Mouse (Mus musculus) heart, postnatal 25 days (tissue): ENCODE results near the gene Tm9sf1. TPM values are rescaled to one million over a fixed set of nuclear protein-coding genes. Genes with fewer than 3 reads are reported as not detected.

ENCODE experiments used
- DNase-seq: peaks from one replicate; pipeline ENCODE4 v3.0.0; 2022; ENCODE audit warnings: low spot score
- intact Hi-C: fragments of 180-260 bp; cut with DNase I; formaldehyde crosslinking; loops from one replicate; pipeline ENCODE4 v1.15.1; 2025
- total RNA-seq, 2 experiments: library from RNA; stranded (reverse); gene quantifications; 2 replicates each; pipeline ENCODE4 v1.2.3; 2021

The Tm9sf1 gene
- total RNA-seq, 2 experiments from 2014 or later = 39.0 to 43.8 TPM

- DNase-seq = no peak
- intact Hi-C loops = loop anchor here (5.0 kb wide), 1 partner anchor 35 kb away; the partner anchor contains the start of genes Gmpr2 and Nedd8
Observed at GRCm38 (mm10) chr14:55637795-55638194, 5.8 kb downstream of the Tm9sf1 start, which contains the start of gene Gm49378. TSS of gene Gm49378 (minus strand) at chr14:55637895.

DNA sequence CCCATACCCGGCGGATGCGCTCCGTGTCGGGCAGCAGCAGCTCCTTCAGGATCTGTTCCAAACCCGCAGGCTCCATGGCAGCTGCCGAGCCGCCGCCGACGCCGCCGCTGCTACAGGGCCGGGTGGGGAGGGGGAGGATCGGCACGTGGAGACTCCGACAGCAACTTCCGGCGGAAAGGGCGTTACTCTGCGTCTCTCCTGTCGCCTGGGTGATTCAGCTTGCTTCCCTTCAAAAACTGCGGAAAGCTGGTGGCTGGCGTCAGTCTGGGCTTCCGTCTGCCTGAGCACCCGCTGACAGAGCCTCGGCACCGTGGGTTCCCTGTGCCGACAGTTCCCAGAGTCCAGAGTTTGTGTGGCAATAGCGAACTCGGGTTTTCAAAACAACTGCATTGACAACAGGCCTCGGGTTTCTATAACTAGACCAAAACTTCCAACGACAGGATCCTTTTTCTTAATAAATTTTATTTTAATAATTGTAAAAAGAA is 8.0 kb downstream of the Tm9sf1 start, which contains the start of gene Ipo4:
Gene Ipo4, minus strand, starts transcription at position 435 of the 485 bp plus-strand sequence.
- peak; percentile 77 for DNase-seq
- intact Hi-C loops = loop anchor here (5.0 kb wide), 1 partner anchor 37 kb away; the partner anchor contains the start of genes Gmpr2 and Nedd8

- DNase-seq = no peak
Observed at GRCm38 (mm10) chr14:55634874-55635522, 8.6 kb downstream of the Tm9sf1 start.

GRCm38 (mm10) chr14:55629312-55629711 is 14.3 kb downstream of the Tm9sf1 start:
- intact Hi-C loops = loop anchor here (2.0 to 5.0 kb wide), 2 partner anchors 113 to 128 kb away; partner anchors contain the start of gene Cideb

More at GRCm38 (mm10) chr14:55634874-55635522, 8.6 kb downstream of the Tm9sf1 start:
- intact Hi-C loops = loop anchor here (5.0 kb wide), 1 partner anchor 37 kb away; the partner anchor contains the start of genes Gmpr2 and Nedd8

DNA sequence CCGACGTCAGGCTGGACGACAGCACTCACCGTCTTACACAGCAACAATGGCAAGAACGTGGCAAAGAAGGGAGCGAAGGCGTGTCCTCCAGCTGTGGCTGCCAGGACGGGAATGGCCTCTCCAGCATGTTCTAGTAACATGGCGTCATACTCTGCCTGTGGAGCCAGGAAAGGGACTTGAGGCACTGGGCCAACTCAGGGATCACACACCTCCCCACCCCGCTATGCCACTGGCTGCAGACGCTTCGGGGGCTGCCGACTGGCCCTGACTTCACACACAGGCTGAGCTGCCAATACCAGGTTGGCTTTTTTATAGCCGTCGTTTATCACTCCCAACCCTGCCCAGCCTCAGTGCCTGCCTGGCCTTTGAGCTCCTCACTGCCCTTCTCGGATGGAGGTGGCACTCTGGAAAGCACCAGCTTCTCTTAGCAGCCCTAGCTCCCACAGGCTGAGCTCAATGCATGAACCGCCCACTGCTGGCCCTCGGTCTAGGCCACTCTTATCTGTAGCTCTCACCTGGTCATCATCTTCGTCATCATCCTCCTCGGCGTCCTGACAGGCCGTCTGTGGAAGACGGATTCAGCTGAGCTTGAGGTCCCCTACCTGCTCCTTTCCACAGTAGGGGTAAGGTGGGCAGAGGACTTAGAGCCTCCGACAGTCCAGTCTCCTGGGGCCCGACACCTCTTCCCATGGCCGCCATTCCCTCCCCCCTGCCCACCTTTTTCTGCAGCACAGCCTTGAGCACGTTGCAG is 15.4 kb downstream of the Tm9sf1 start:
- no peak for DNase-seq
- intact Hi-C loops = loop anchor here (2.0 to 5.0 kb wide), 2 partner anchors 115 to 129 kb away; partner anchors contain the start of gene Cideb

More at GRCm38 (mm10) chr14:55629312-55629711, 14.3 kb downstream of the Tm9sf1 start:
- DNase-seq = no peak

DNA sequence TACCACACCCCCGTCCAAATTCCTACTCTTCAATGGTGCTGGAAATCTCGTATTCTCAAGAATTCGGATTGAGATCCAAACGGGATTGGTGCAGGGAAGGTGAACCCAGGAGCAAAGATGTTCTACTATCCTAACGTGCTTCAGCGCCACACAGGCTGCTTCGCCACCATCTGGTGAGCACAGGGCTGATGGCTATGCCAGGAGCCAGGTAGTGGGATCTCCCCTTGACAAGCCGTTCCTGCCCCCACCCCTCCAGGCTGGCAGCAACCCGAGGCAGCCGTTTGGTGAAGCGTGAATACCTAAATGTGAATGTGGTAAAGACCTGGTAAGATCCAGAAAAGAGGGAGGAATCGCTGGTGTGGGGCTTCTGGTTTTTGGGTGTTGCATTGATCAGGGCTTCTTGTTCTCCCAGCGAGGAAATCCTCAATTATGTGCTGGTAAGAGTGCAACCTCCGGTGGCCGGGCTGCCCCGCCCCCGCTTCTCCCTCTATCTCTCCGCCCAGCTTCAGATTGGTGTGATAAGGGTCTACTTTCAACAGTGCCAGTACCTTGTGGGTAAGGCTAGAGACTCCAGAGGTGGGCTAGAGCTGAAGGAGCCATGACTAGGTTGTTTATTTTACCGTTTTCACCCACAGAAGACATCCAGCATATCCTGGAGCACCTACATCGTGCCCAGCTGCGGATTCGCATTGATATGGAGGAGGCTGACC is 25.0 kb downstream of the Tm9sf1 start:
- DNase-seq = no peak
- intact Hi-C loops = no loop called here

DNA sequence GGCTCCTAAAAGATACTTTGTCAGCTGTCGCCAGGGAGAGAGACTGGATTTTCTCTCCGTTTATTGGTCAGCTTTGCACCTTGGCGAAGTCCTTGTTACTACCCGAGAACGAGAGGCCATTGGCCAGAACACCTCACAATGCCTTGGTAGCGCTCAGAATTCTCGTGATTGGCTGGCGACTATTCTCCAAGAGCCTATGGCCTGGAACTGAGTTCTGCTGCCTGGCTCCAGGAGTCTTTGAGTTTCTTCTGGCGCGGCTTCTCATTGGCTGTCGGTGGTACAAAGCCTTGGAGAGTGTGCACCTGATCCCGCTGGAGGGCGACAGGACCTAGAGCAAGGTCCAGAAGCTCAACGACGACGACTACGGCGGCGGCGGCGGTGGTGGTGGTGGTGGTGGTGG is 25.8 kb downstream of the Tm9sf1 start, which contains the start of gene Rec8:
Gene Rec8, plus strand, starts transcription at position 216 of the 400 bp plus-strand sequence.
- no peak for DNase-seq
- intact Hi-C loops = no loop called here

- DNase-seq = no peak
- intact Hi-C loops = no loop called here
Observed at GRCm38 (mm10) chr14:55616844-55617243, 26.8 kb downstream of the Tm9sf1 start.

DNA sequence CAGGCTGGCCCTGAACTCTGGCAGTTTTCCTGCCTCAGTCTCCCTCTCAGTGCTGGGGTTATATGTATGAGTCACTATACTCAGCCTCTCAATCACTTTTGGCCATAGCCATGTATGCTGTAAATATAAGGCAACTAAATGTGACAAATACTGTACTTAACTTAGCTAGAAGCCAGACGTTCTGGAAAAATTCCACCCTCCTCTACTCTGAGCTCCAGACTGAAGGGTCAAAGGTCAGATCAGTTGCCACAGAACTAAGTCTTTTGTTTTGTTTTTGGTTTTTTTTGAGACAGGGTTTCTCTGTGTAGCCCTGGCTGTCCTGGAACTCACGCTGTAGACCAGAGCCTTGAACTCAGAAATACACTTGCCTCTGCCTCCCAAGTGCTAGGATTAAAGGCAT is 27.7 kb downstream of the Tm9sf1 start:
- DNase-seq = no peak
- intact Hi-C loops = no loop called here

DNA sequence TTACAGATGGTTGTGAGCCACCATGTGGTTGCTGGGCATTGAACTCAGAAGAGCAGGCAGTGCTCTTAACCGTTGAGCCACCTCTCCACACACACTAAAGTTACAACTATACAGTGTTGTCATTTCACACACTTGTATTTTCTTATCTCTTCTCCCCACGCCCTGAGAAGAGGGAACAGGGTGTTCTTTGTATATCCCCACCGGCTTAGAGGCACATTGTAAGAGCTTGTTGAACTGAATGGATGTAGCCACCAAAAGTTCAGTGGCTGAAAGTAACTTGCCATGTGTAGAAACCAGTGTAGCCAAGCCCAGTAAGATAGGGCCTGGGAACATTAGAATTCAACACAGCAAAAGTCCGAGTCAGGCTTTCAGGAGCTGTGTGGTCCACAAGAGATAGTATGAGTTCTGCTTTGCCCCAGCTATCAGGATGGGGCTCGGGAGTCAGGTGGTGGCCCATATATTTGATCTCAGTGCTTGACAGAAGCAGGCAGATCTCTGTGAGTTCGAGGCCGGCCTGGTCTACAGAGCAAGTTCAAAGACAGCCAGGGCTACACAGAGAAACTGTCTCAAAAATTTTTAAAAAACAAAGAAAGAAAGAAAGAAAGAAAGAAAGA is 28.9 kb downstream of the Tm9sf1 start:
- intact Hi-C loops = no loop called here
- DNase-seq = no peak

DNA sequence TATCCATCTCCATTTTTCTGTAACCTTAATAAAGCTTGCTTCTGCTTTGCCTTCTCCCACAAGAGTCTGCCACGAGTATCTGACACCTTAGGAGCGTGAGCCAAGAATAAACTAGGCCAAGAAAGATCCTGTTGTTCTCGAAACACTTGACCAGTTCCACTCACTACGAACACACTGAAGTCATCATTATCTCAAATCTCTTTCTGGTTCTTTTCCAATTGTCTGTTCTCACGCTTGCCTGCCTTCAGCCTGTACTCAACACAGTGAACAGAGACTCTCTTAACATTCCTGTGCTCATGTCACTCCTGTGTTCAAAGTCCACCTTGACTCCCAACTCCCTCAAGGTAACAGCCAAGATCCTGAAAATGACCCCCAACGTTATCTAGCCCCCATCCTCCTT is 30.3 kb downstream of the Tm9sf1 start:
- intact Hi-C loops = no loop called here
- DNase-seq = no peak

- intact Hi-C loops = no loop called here
- DNase-seq = no peak
Observed at GRCm38 (mm10) chr14:55608339-55608738, 35.3 kb downstream of the Tm9sf1 start.

- intact Hi-C loops = no loop called here
- no peak for DNase-seq
Observed at GRCm38 (mm10) chr14:55605743-55606459, 37.7 kb downstream of the Tm9sf1 start.

DNA sequence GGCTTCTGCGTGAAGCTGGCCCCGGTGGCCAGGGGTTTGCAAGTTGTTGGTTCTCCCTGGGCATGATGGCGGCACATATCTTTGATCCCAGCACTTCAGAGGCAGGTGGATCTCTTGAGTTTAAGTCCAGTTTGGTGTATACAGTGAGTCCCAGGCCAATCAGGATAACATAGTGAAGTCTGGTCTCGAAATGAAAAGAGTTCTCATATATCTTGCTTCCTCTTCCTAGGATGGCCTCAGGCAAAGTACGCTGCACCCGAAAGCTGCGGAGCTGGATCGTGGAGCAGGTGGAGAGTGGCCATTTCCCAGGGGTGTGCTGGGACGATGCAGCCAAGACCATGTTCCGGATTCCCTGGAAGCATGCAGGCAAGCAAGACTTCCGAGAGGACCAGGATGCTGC is 38.8 kb downstream of the Tm9sf1 start:
- no peak for DNase-seq
- intact Hi-C loops = loop anchor here (5.0 kb wide), 2 partner anchors 43 to 108 kb away; partner anchors contain the start of genes A730061H03Rik and Dcaf11

GRCm38 (mm10) chr14:55603633-55604576 is 39.7 kb downstream of the Tm9sf1 start:
- intact Hi-C loops = loop anchor here (1.0 to 5.0 kb wide), 3 partner anchors 12 to 107 kb away; partner anchors contain the start of genes A730061H03Rik and Dcaf11
- DNase-seq = peak; percentile 87

- intact Hi-C loops = loop anchor here (1.0 to 5.0 kb wide), 3 partner anchors 11 to 106 kb away; partner anchors contain the start of genes A730061H03Rik and Dcaf11
- no peak for DNase-seq
Observed at GRCm38 (mm10) chr14:55603271-55603632, 40.4 kb downstream of the Tm9sf1 start, which contains the start of gene Irf9. TSS of gene Irf9 (plus strand) at chr14:55603571.
